Mouse (Mus musculus) lung, postnatal 0 days (tissue): ENCODE data around the gene Dnajc6. TPM values are rescaled to one million over a fixed set of nuclear protein-coding genes. Genes with fewer than 3 reads are reported as not detected.

Experiments used
- ATAC-seq: fragments of 200-750 bp; cut with Nextera tagmentation; 2 replicates; pipeline ENCODE4 v1.8.0; 2017; ENCODE audit warnings: moderate library complexity
- DNase-seq: peaks from one replicate; pipeline ENCODE4 v3.0.0-alpha.2; 2016; ENCODE audit warnings: low spot score
- H3K27ac ChIP-seq: fragments of 300-500 bp; sonication (generic); 2 replicates; pipeline ENCODE4 v1.5.1; 2014; ENCODE audit warnings: antibody characterized with exemption, mild to moderate bottlenecking, low read length, mixed read lengths
- H3K27me3 ChIP-seq: fragments of 300-500 bp; sonication (generic); replicated peaks from 2 replicates; pipeline ENCODE4 v1.6.1; 2014; ENCODE audit warnings: low read length, mixed read lengths; ENCODE audit not compliant: insufficient read depth
- H3K36me3 ChIP-seq: fragments of 300-500 bp; sonication (generic); 2 replicates; pipeline ENCODE4 v1.6.1; 2014; ENCODE audit warnings: low read length, mixed read lengths; ENCODE audit not compliant: insufficient read depth
- H3K4me1 ChIP-seq: fragments of 300-500 bp; sonication (generic); 2 replicates; pipeline ENCODE4 v1.6.1; 2014; ENCODE audit warnings: antibody characterized with exemption, low read depth, low read length, mixed read lengths; ENCODE audit not compliant: insufficient read depth
- H3K4me2 ChIP-seq: fragments of 300-500 bp; sonication (generic); replicated peaks from 2 replicates; pipeline ENCODE4 v1.6.1; 2014; ENCODE audit warnings: low read depth, mild to moderate bottlenecking, low read length, moderate library complexity, mixed read lengths
- H3K4me3 ChIP-seq: fragments of 300-500 bp; sonication (generic); 2 replicates; pipeline ENCODE4 v1.5.1; 2014; ENCODE audit warnings: low read depth, low read length
- H3K9ac ChIP-seq: fragments of 300-500 bp; sonication (generic); replicated peaks from 2 replicates; pipeline ENCODE4 v1.6.1; 2014; ENCODE audit warnings: low read depth, mild to moderate bottlenecking
- H3K9me3 ChIP-seq: fragments of 300-500 bp; sonication (generic); 2 replicates; pipeline ENCODE4 v1.6.1; 2016; ENCODE audit warnings: low read length, mixed read lengths
- CTCF ChIP-seq: IDR thresholded peaks from 2 replicates; pipeline ENCODE4 v1.5.1; 2016; ENCODE audit warnings: antibody characterized with exemption, mild to moderate bottlenecking
- EP300 ChIP-seq: IDR thresholded peaks from 2 replicates; pipeline ENCODE4 v1.6.1; 2016; ENCODE audit warnings: antibody characterized with exemption, mild to moderate bottlenecking, control low read depth
- WGBS: fragments of 180-500 bp; shearing (Covaris S2); extraction: QIAGEN DNeasy Blood & Tissue Kit; methylation state at CpG from one replicate; pipeline ENCODE4 v1.1.7; 2014; 5-methylcytosine and 5-hydroxymethylcytosine counted together
- polyA plus RNA-seq: library from polyadenylated mRNA; unstranded; fragments of >200 nt; fragmentation: Nextera tagmentation; extraction: Ambion mirVana; gene quantifications from 2 replicates; pipeline ENCODE4 v1.2.1, GENCODE M21; 2015

Gene Dnajc6
- polyA plus RNA-seq, 1 experiment from 2014 or later = 0.14 TPM

DNA sequence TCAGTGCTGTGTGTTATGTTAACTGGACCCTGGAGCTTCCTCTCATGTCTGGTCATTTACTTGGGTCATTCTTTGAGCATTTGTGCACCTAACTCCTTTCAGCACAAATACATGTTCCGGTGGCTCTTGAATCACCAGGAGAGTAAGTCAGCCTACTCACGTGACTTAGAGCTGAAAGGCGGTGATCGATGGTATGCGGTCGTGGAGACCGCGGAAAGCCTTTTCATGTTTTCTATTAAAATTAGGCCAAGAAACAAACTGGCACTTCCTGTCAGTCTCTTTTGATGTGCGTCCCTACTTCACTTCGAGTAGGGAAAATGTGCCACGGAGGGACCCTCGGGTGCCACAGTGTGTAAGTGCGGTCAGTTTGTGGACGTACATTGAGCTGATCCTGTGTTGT, 19.4 kb downstream of the Dnajc6 start:
- WGBS = 89% methylated on average over 14 of the region's 14 CpGs
- DNase-seq (no peak), ATAC-seq (no peak)
- Histone ChIP-seq H3K9me3 (no peaks in the 10 kb centered on the region), H3K27me3 (no peaks in the 10 kb centered on the region), H3K36me3 (no peaks in the 10 kb centered on the region), H3K27ac (no peak overlapping the region), H3K4me1 (no peaks in the 10 kb centered on the region), H3K4me2 (no peak overlapping the region), H3K4me3 (no peak overlapping the region), H3K9ac (no peak overlapping the region)
- TF ChIP-seq EP300 (no peak), CTCF (no peak)

GRCm38 (mm10) chr4:101516434-101517168, 20.2 kb downstream of the Dnajc6 start:
- TF ChIP-seq CTCF (no peak), EP300 (no peak)
- ATAC-seq (no peak), DNase-seq (no peak)
- no peak overlapping the region for H3K9ac ChIP-seq
- no peaks in the 10 kb centered on the region for H3K9me3 ChIP-seq
- H3K27ac ChIP-seq = no peak overlapping the region
- H3K4me3 ChIP-seq = no peak overlapping the region
- H3K4me2 ChIP-seq = no peak overlapping the region
- 78% methylated on average over 17 of the region's 17 CpGs for WGBS
- H3K36me3 ChIP-seq = no peaks in the 10 kb centered on the region
- H3K4me1 ChIP-seq = no peaks in the 10 kb centered on the region
- no peaks in the 10 kb centered on the region for H3K27me3 ChIP-seq

DNA sequence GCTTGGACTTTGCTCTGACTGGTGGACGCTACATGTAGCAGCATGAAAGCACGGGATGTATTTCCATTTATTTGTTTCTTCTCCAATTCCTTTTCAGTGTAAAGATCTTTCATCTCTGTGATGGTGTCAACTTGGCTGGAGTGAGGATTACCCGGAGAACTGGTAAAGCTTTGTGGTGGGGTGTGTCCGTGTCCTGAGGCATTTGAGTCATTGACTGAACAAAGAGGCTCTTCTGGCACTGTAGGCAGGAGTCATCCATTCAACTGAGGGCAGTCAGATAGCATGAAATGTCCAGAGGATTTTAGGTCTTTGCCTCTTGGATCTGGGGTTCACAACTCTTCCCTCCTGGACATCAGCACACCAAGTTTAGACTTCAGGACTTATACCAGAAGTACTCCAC, 35.5 kb downstream of the Dnajc6 start:
- no peak overlapping the region for H3K27ac ChIP-seq
- H3K4me1 ChIP-seq = no peaks in the 10 kb centered on the region
- H3K4me2 ChIP-seq = no peak overlapping the region
- H3K4me3 ChIP-seq = no peak overlapping the region
- no peak for TF ChIP-seq EP300
- ATAC-seq = no peak
- no peaks in the 10 kb centered on the region for H3K27me3 ChIP-seq
- no peak for DNase-seq
- WGBS = 80% methylated on average over 4 of the region's 4 CpGs
- no peak overlapping the region for H3K9ac ChIP-seq
- no peaks in the 10 kb centered on the region for H3K36me3 ChIP-seq
- H3K9me3 ChIP-seq = no peaks in the 10 kb centered on the region

GRCm38 (mm10) chr4:101540516-101540915, 44.1 kb downstream of the Dnajc6 start:
- Histone ChIP-seq H3K9me3 (no peaks in the 10 kb centered on the region), H3K27ac (no peak overlapping the region), H3K4me2 (no peak overlapping the region), H3K4me3 (no peak overlapping the region), H3K4me1 (no peaks in the 10 kb centered on the region), H3K36me3 (no peaks in the 10 kb centered on the region), H3K27me3 (no peaks in the 10 kb centered on the region), H3K9ac (no peak overlapping the region)
- DNase-seq (no peak), ATAC-seq (no peak)
- WGBS = 69% methylated on average over 4 of the region's 4 CpGs
- TF ChIP-seq CTCF = no peak
- no peak for TF ChIP-seq EP300

- Histone ChIP-seq H3K9me3 (no peaks in the 10 kb centered on the region), H3K4me3 (peak overlapping the region; percentile 23; the same call in 1 of the 2 replicates), H3K27me3 (0 out of 2 replicates have a peak, but pooled peaks cover 6% of the 10 kb centered on the region), H3K4me2 (peak overlapping the region; percentile 46), H3K4me1 (0 out of 2 replicates have a peak, but pooled peaks cover 4% of the 10 kb centered on the region), H3K9ac (no peak overlapping the region), H3K36me3 (no peaks in the 10 kb centered on the region), H3K27ac (no peak overlapping the region)
- WGBS = under 1% methylated on average over 30 of the region's 33 CpGs
- DNase-seq (no peak), ATAC-seq (peak; percentile 88)
- TF ChIP-seq EP300 (no peak), CTCF (no peak)
Observed at GRCm38 (mm10) chr4:101549958-101550591, 53.6 kb downstream of the Dnajc6 start.

DNA sequence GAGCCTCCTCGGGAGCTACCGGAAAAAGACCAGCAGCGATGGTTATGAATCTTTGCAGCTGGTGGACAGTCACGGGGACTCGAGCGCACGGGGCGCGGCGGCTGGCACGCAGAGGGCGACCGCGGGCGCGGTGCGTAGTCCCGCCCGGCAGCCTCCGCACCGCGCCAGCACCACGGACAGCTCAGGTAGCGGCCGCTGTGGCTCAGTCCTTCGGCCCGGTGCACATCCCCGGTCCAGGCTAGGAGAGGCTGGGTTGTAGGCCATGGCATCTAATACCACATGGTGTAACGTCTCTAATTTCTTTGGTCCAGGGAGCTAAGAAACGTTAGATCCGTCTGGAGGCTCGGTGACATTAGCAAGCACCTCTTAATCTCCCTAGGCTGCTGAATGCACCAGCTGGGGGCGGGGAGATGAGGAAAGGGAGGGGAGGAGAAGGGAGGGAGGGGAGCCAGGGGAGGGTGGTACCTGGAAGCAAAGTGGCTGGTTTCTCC, 54.3 kb downstream of the Dnajc6 start:
- no peaks in the 10 kb centered on the region for H3K36me3 ChIP-seq
- H3K4me2 ChIP-seq = peak overlapping the region; percentile 46
- 0 out of 2 replicates have a peak, but pooled peaks cover 6% of the 10 kb centered on the region for H3K27me3 ChIP-seq
- peak overlapping the region; percentile 23; the same call in 1 of the 2 replicates for H3K4me3 ChIP-seq
- DNase-seq = peak; percentile 61
- TF ChIP-seq EP300 = no peak
- no peak for TF ChIP-seq CTCF
- peak; percentile 90 for ATAC-seq
- no peak overlapping the region for H3K27ac ChIP-seq
- no peak overlapping the region for H3K9ac ChIP-seq
- WGBS = 0% methylated on average over 33 of the region's 33 CpGs
- 0 out of 2 replicates have a peak, but pooled peaks cover 4% of the 10 kb centered on the region for H3K4me1 ChIP-seq
- H3K9me3 ChIP-seq = no peaks in the 10 kb centered on the region
